Mouse (Mus musculus): Measurements from ENCODE around the gene Dbp.
A peak's percentile ranks its signal among the peaks of the same experiment; 100 is the strongest.

Gene Dbp

GRCm38 (mm10) chr7:45695098-45695497 lies 9.8 kb upstream of the Dbp start:
- no peak for DNase-seq

- no peak for DNase-seq
These were observed 7.0 kb upstream of the Dbp start for GRCm38 (mm10) chr7:45697894-45698293.

DNA sequence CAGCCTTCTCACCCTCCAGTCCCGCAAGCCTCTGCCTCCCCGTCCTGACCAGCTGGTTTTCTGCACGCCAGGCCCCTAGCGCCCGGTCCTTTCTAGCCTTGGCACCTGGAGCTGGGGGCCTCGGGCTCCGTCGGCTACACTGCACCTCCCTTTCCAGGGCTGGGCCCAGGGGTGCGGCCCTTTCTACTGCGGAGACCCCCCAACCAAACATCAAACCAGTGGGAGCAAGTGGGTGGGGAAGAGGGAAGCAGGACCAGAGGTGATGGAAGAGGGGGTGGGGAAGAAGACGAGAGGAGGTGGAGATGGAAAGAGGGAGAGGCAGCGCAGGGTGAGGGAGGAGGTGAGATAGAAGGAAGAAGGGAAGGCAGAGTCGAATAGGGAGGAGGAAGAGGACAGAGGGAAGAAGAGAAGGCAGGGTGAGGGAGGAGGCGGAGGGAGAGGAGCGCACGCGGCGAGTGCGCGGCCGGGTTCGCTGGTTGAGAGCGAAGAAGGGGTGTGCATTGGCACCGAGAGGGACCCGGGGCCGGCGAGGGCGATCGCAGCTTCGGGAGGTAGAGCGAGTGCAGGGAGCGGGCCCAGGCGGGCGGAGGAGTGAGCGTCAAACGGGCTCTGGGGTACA lies 5.3 kb upstream of the Dbp start, which contains the start of gene Car11:
Gene Car11, plus strand, starts transcription at position 321 of the 619 bp plus-strand sequence.
- DNase-seq, result no peak

GRCm38 (mm10) chr7:45700301-45701015 lies 4.4 kb upstream of the Dbp start:
- peak; percentile 94 for DNase-seq

GRCm38 (mm10) chr7:45701072-45701471 lies 3.8 kb upstream of the Dbp start:
- DNase-seq, result no peak

DNA sequence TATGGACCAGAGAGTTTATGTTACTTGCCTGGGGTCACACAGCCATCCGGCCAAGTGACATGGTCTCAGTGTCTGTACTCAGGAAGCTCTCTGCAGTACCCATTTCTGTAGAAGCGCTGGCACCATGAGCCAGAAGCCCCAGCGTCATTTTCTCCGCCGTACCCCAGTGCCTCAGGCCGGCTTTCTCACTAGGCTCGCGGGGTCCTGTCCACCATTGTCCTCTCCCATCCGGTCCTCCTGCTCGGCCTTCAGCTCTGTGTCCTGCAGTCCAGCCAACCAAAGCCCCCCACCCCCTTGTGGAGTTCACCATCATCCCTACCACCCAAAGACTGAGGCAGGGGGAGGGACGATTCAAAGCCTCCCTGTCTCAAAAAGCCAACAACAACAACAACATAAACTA lies 3.3 kb upstream of the Dbp start:
- no peak for DNase-seq

DNA sequence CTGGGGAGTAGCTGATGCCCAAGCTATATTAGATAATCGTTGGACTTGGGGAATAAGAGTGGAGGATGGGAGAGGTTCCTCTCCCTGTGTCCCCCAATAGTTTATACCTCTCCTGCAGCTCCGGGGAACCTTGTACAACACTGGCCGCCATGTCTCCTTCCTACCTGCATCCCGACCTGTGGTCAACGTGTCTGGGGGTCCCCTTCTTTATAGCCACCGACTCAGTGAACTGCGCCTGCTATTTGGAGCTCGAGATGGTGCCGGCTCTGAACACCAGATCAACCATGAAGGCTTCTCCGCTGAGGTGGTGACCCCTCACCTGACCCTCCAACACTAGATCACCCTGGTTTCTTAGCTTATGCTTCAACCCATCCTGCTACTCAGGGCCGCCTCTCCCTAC lies 2.6 kb upstream of the Dbp start:
- no peak for DNase-seq

DNA sequence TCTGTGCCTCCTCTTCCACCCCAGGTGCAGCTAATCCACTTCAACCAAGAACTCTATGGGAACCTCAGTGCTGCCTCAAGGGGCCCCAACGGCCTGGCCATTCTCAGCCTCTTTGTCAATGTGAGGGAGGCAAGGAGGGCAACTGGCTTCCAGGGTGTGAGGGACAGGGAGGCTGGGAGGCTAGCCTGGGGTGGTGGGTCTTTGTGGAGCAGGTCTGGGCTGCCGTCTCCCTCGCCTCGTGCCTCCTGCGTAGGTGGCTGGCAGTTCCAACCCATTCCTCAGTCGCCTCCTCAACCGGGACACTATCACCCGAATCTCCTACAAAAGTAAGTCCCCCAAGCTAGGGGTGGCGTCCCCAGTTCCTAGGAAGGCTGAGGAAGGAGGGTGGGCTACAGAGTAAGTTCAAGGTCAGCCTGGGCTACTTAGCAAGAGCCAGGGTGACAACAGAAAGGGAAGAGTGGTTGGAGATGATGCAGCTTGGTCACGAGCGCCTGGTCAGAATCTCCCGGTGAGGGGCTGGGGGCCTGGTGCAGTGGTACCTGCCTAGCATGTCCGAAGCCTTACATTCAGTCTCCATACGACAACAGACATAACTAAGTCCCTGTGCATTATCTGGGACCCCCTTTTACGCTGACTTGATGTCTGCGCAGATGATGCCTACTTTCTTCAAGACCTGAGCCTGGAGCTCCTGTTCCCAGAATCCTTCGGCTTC lies 1.9 kb upstream of the Dbp start:
- no peak for DNase-seq

GRCm38 (mm10) chr7:45703521-45704033 lies 1.3 kb upstream of the Dbp start:
- no peak for DNase-seq

- peak; percentile 83 for DNase-seq
These were observed 785 bp upstream of the Dbp start for GRCm38 (mm10) chr7:45704046-45704559.

GRCm38 (mm10) chr7:45705443-45705864 lies 566 bp downstream of the Dbp start:
- no peak for DNase-seq

GRCm38 (mm10) chr7:45705873-45706281 lies 989 bp downstream of the Dbp start:
- DNase-seq, result peak; percentile 95

DNA sequence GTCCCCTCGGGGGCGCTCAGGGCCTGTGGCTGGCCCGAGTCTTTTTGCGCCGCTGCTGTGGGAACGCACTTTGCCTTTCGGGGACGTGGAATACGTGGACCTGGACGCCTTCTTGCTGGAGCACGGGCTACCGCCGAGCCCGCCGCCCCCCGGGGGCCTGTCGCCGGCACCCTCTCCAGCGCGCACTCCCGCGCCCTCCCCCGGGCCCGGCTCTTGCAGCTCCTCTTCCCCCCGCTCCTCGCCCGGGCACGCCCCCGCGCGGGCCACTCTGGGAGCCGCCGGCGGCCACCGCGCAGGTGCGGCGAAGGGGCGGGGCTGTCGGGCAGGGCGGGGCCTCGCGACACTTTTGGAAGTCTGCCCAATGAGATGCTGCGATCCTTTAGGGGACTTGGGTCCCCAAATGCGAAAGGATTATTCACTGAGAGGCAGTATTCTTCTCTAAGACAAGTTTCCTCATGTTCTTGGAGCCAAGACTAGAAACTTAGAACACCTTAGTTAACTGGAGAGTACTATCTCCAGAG lies 1.9 kb downstream of the Dbp start:
- DNase-seq, result peak; percentile 88

GRCm38 (mm10) chr7:45707375-45707967 lies 2.6 kb downstream of the Dbp start:
- DNase-seq, result peak; percentile 99

DNA sequence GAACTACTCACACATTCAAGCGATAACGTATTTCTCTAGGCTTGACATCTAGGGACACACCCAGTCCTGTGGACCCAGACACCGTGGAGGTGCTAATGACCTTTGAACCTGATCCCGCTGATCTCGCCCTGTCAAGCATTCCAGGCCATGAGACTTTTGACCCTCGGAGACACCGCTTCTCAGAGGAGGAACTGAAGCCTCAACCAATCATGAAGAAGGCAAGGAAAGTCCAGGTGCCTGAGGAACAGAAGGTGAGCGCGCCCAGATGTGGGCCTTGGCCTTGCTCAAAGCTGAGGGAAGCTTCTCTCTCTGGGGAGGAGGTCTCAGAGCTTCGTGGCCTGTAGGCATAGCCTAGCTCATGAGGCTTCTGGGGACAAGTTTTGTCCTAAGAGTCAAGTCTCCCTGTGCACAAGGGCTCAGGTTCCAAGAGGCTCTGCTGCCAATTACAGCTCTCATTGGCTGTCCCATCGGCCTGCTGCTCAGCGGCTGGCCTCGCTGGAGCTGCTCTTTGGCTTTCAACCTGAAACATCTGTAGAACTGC lies 3.4 kb downstream of the Dbp start:
- no peak for DNase-seq

- DNase-seq, result no peak
These were observed 4.1 kb downstream of the Dbp start for GRCm38 (mm10) chr7:45709036-45709435.

DNA sequence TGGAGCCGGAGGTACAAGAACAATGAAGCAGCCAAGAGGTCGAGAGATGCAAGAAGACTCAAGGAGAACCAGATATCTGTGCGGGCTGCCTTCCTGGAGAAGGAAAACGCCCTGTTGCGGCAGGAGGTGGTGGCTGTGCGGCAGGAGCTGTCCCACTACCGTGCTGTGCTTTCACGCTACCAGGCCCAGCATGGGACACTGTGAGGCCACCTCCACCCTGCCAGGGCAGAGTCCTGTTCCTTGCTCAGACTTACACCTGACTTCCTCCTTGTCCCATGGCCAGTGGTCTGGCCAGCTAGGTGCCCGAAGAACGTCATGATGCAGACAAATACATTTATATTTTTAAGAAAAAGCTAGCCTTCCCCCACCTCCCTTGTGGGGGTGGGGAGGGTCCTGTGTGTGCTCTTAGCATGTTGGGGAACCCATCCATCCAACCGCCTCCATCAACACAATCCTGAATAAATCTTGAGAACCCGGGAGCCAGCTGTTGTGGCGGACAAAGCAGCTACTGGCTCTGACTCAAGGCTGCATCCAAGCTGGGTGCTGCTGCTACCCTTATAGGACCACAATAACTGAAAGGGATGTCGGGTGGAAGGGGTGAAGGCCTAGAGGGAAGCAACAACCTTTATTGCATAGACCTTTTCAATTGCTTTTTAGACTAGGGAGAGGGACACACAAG lies 4.9 kb downstream of the Dbp start:
- no peak for DNase-seq

DNA sequence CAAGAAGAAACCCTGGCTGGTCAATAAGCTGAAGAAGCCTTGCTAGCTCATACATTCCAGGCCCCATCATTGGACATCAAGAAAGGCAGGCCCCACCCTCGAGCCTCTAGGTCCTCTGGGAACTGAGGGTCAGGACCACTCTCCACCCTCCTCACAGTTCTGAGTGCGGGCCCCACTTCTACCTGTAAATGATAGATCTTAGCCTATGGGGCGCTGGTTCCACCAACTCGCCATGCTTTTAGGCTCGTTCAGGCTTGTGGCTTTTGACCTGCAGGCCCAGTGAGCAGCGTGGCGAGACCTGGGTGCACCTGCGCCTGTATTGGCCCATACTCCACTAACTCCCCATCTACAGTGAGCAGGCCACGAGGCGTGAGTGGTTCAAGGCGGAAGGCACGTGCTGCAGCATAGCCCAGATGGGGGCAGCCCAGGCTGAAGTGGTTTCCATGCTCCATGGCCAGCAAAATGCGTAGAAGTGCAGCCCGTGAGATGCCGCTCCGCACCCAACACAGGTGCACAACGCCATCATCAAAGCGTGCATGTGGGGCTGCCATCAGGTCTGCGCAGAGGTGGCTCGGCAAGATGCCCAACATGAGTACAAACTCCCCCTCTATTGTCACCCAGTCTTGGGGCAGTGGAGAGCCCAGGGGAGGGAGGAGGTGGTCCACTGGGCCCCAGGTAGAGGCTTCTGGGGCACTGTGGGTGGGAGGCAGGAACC lies 5.7 kb downstream of the Dbp start:
- DNase-seq, result no peak

DNA sequence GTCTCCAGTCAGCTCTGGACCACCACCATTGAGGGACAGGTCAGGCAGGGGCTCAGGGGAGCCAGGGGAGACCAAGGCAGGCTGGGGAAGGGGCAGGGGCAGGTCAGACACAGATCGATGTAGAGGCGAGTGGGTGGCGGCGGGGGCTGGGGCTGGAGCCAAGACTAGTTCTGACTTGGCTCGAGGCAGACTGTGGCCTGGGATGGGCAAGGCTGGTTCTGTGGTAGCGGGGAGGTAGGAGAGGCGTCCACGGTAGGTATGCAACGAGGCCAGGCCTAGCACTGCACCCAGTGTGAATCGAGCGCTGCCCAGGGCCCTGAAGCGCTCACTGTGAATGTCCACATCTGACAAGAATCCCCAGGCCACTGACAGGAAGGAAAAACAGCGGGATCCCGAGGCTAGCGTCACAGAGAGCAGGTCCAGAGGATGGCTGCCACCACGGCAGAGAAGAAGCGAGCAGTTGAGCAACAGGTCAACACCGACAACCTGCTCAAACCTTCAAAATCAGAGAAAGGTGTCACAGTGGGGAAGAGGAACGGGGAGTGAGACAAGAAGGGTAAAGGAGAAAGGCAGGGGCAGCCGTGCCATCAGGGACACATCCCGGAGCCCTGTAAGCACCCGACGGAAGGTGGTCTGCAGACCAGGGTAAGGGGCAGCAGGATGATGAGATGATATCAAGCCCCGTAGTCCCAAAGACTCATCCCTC lies 6.6 kb downstream of the Dbp start:
- no peak for DNase-seq

GRCm38 (mm10) chr7:45712022-45712757 lies 7.3 kb downstream of the Dbp start:
- DNase-seq, result peak; percentile 93

Measured in lung, postnatal 36 days (tissue).